Mouse (Mus musculus) megakaryocyte, embryonic 14.5 days (primary cell): Measurements from ENCODE around the gene BC051665.

Experiments
- FLI1 ChIP-seq: IDR thresholded peaks from 2 replicates; pipeline ENCODE4 v1.6.1; 2012; ENCODE audit warnings: low read length, inconsistent platforms, mixed read lengths
- GATA1 ChIP-seq: IDR thresholded peaks from 3 replicates; pipeline ENCODE4 v1.6.1; 2012; ENCODE audit warnings: mixed read lengths, low read length, inconsistent platforms, borderline replicate concordance

GRCm38 (mm10) chr13:60757292-60757691 lies 28.9 kb downstream of the BC051665 start:
- no peak for TF ChIP-seq GATA1
- TF ChIP-seq FLI1 = no peak
